Mouse (Mus musculus) thymus, adult 2 months (tissue): ENCODE measurements at regions not wholly inside any gene's neighbourhood (a gene's known extent, or its start where the extent isn't known, plus 50 kb on each side); places are given as distances from the start of the nearest gene placed in this dataset.

Source experiments
- DNase-seq: peaks from one replicate; pipeline ENCODE4 v3.0.0; 2021
- H3K27ac ChIP-seq: fragments of 200-500 bp; 2 replicates; pipeline ENCODE4 v1.5.1; 2012; ENCODE audit warnings: low read length, control low read depth; ENCODE audit not compliant: control insufficient read depth, insufficient read depth
- H3K27me3 ChIP-seq: fragments of 200-500 bp; 2 replicates; pipeline ENCODE4 v1.6.1; 2012; ENCODE audit warnings: mild to moderate bottlenecking, low read length, moderate library complexity, mixed read lengths; ENCODE audit not compliant: control insufficient read depth, insufficient read depth
- H3K36me3 ChIP-seq: fragments of 200-500 bp; 2 replicates; pipeline ENCODE4 v1.6.1; 2012; ENCODE audit warnings: mild to moderate bottlenecking, low read length, moderate library complexity; ENCODE audit not compliant: control insufficient read depth, insufficient read depth
- H3K4me1 ChIP-seq: fragments of 200-500 bp; replicated peaks from 2 replicates; pipeline ENCODE4 v1.6.1; 2012; ENCODE audit warnings: low read length; ENCODE audit not compliant: control insufficient read depth, insufficient read depth
- H3K4me3 ChIP-seq: fragments of 200-500 bp; 2 replicates; pipeline ENCODE4 v1.5.1; 2012; ENCODE audit warnings: mild to moderate bottlenecking, low read length, control low read depth, moderate library complexity; ENCODE audit not compliant: control insufficient read depth, insufficient read depth
- CTCF ChIP-seq: fragments of 200-500 bp; IDR thresholded peaks from 2 replicates; pipeline ENCODE4 v1.5.1; 2012; ENCODE audit warnings: mild to moderate bottlenecking, control low read depth, low read length, moderate library complexity, borderline replicate concordance; ENCODE audit not compliant: control insufficient read depth, poor library complexity, insufficient read depth; ENCODE audit errors: extremely low read depth
- POLR2A ChIP-seq: fragments of 200-500 bp; IDR thresholded peaks from 2 replicates; pipeline ENCODE4 v1.6.1; 2012; ENCODE audit warnings: mild to moderate bottlenecking, low read length, control low read depth, moderate library complexity; ENCODE audit not compliant: control insufficient read depth, poor library complexity, insufficient read depth; ENCODE audit errors: extremely low read depth
- WGBS: fragments of 180-500 bp; shearing (Covaris S2); methylation state at CpG from one replicate; pipeline ENCODE4 v1.1.7; 2018; 5-methylcytosine and 5-hydroxymethylcytosine counted together

GRCm38 (mm10) chr4:114315556-114315955 is 91.0 kb upstream of the Trabd2b start:
- Histone ChIP-seq H3K4me1 (no peaks in the 10 kb centered on the region), H3K27me3 (no peaks in the 10 kb centered on the region), H3K4me3 (no peak overlapping the region), H3K36me3 (no peaks in the 10 kb centered on the region), H3K27ac (no peak overlapping the region)
- WGBS: 55% methylated on average over 2 of the region's 2 CpGs
- no peak for TF ChIP-seq CTCF
- no peak for TF ChIP-seq POLR2A
- no peak for DNase-seq

- Histone ChIP-seq H3K4me1 (no peaks in the 10 kb centered on the region), H3K4me3 (no peak overlapping the region), H3K27ac (no peak overlapping the region), H3K27me3 (no peaks in the 10 kb centered on the region), H3K36me3 (no peaks in the 10 kb centered on the region)
- no peak for DNase-seq
- 88% methylated on average over 2 of the region's 2 CpGs for WGBS
- no peak for TF ChIP-seq POLR2A
- no peak for TF ChIP-seq CTCF
Measured at GRCm38 (mm10) chr4:114317076-114317475, 89.4 kb upstream of the Trabd2b start.

DNA sequence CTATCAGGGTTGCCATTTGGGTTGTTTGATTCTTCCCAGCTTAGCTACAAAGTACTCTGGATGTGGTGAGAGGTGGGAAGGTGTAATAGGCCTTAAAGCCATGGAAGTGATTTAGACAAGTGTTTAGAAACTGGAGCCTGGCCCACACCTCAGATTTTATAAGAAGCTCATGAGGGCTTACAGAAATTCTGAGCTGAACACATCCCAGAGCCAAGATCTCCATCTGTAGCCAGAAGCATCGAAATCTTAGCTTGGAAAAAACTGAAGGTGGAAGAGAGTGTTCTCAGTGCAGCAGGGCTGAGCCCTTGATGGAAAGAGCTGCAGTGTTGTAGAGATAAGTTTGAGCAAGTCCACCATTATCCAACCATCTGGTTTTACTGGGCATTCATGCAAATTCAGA is 86.4 kb upstream of the Trabd2b start:
- H3K27me3 ChIP-seq: no peaks in the 10 kb centered on the region
- no peaks in the 10 kb centered on the region for H3K4me1 ChIP-seq
- TF ChIP-seq POLR2A: no peak
- TF ChIP-seq CTCF: no peak
- H3K36me3 ChIP-seq: no peaks in the 10 kb centered on the region
- no peak for DNase-seq
- 56% methylated on average over 1 of the region's 1 CpGs for WGBS
- no peak overlapping the region for H3K4me3 ChIP-seq
- no peak overlapping the region for H3K27ac ChIP-seq

- no peaks in the 10 kb centered on the region for H3K4me1 ChIP-seq
- H3K4me3 ChIP-seq: no peak overlapping the region
- 83% methylated on average over 3 of the region's 3 CpGs for WGBS
- no peak for TF ChIP-seq CTCF
- no peak for TF ChIP-seq POLR2A
- H3K36me3 ChIP-seq: no peaks in the 10 kb centered on the region
- DNase-seq: no peak
- H3K27me3 ChIP-seq: no peaks in the 10 kb centered on the region
- no peak overlapping the region for H3K27ac ChIP-seq
Measured at GRCm38 (mm10) chr4:114321516-114322339, 84.8 kb upstream of the Trabd2b start.

- no peaks in the 10 kb centered on the region for H3K4me1 ChIP-seq
- TF ChIP-seq CTCF: no peak
- TF ChIP-seq POLR2A: no peak
- H3K27me3 ChIP-seq: no peaks in the 10 kb centered on the region
- H3K27ac ChIP-seq: no peak overlapping the region
- DNase-seq: no peak
- no peaks in the 10 kb centered on the region for H3K36me3 ChIP-seq
- 94% methylated on average over 1 of the region's 1 CpGs for WGBS
- no peak overlapping the region for H3K4me3 ChIP-seq
Measured at GRCm38 (mm10) chr4:114329978-114330377, 76.5 kb upstream of the Trabd2b start.

DNA sequence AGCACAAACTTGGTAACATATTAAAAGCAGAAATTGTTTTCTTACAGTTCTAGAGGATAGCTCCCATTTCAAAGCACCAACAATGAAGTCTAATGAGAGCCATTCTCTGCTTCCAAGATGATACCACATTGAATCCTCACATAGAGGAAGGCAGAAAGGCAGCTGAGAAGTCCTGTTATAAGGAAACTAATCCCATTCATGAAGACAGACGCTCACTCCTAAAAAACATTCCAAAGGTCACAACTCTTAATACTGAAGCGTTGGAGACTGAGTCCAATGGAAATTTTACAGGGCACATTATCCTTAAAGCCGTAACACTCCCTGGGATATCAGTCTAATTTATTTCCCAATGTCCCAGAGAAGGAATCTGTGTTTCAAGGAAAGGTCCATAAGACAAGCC is 75.4 kb upstream of the Trabd2b start:
- 92% methylated on average over 3 of the region's 3 CpGs for whole genome bisulfite sequencing
- no peak for DNase-seq
- H3K4me3 ChIP-seq: no peak overlapping the region
- TF ChIP-seq POLR2A (no peak), CTCF (no peak)
- no peaks in the 10 kb centered on the region for H3K36me3 ChIP-seq
- H3K27ac ChIP-seq: no peak overlapping the region
- no peaks in the 10 kb centered on the region for H3K4me1 ChIP-seq
- H3K27me3 ChIP-seq: no peaks in the 10 kb centered on the region
